Mouse (Mus musculus) heart, embryonic 15.5 days (tissue): ENCODE data around the gene Nudt19. TPM values are rescaled to one million over a fixed set of nuclear protein-coding genes. Genes with fewer than 3 reads are reported as not detected.
"Not testable (repeated sequence)": the region's sequence is repeated elsewhere in the genome, so short reads cannot be mapped to it uniquely, and the experiment has no call there.

Experiments used
- ATAC-seq: fragments of 200-750 bp; cut with Nextera tagmentation; replicated peaks from 2 replicates; pipeline ENCODE4 v1.8.0; 2017; ENCODE audit warnings: low read depth, moderate TSS enrichment; ENCODE audit not compliant: insufficient number of reproducible peaks, insufficient read depth, low FRiP score
- H3K27ac ChIP-seq: fragments of 300-500 bp; sonication (generic); 2 replicates; pipeline ENCODE4 v1.5.1; 2015; ENCODE audit warnings: mild to moderate bottlenecking, inconsistent platforms
- H3K27me3 ChIP-seq: fragments of 300-500 bp; sonication (generic); 2 replicates; pipeline ENCODE4 v1.6.1; 2015; ENCODE audit warnings: inconsistent platforms
- H3K36me3 ChIP-seq: fragments of 300-500 bp; sonication (generic); 2 replicates; pipeline ENCODE4 v1.6.1; 2015; ENCODE audit warnings: mild to moderate bottlenecking, inconsistent platforms
- H3K4me1 ChIP-seq: fragments of 300-500 bp; sonication (generic); replicated peaks from 2 replicates; pipeline ENCODE4 v1.6.1; 2015; ENCODE audit warnings: inconsistent platforms
- H3K4me2 ChIP-seq: fragments of 300-500 bp; sonication (generic); 2 replicates; pipeline ENCODE4 v1.6.1; 2015; ENCODE audit warnings: inconsistent platforms, mild to moderate bottlenecking, moderate library complexity
- H3K4me3 ChIP-seq: fragments of 300-500 bp; sonication (generic); 2 replicates; pipeline ENCODE4 v1.5.1; 2015; ENCODE audit warnings: mild to moderate bottlenecking, inconsistent platforms
- H3K9ac ChIP-seq: fragments of 300-500 bp; sonication (generic); 2 replicates; pipeline ENCODE4 v1.6.1; 2015; ENCODE audit warnings: mild to moderate bottlenecking, inconsistent platforms
- H3K9me3 ChIP-seq: fragments of 300-500 bp; sonication (generic); replicated peaks from 2 replicates; pipeline ENCODE4 v1.6.1; 2016; ENCODE audit warnings: inconsistent platforms
- WGBS: fragments of 180-500 bp; shearing (Covaris S2); methylation state at CpG from one replicate; pipeline ENCODE4 v1.1.7; 2015; ENCODE audit warnings: mixed read lengths; 5-methylcytosine and 5-hydroxymethylcytosine counted together
- polyA plus RNA-seq: library from polyadenylated mRNA; unstranded; fragments of >200 nt; fragmentation: Nextera tagmentation; extraction: Ambion mirVana; gene quantifications from 2 replicates; pipeline ENCODE4 v1.2.1, GENCODE M21; 2015

Nudt19 gene
- polyA plus RNA-seq, 1 experiment from 2014 or later: 115 TPM

- H3K4me3 ChIP-seq: peak within 1 kb of the TSS; percentile 73
- WGBS: under 1% methylated on average over 49 of the region's 49 CpGs
- peak within 1 kb of the TSS; percentile 79 for H3K9ac ChIP-seq
- H3K4me2 ChIP-seq: peak within 1 kb of the TSS; percentile 99
- H3K9me3 ChIP-seq: no peaks in the 10 kb centered on the region
- peak within 1 kb of the TSS; percentile 68 for H3K27ac ChIP-seq
- H3K4me1 ChIP-seq: peaks cover 29% of the 10 kb centered on the region
- ATAC-seq: peak; percentile 98
- H3K27me3 ChIP-seq: peaks cover 26% of the 10 kb centered on the region
- H3K36me3 ChIP-seq: no peaks in the 10 kb centered on the region
Measured at GRCm38 (mm10) chr7:35586055-35586905, 30.2 kb upstream of the Nudt19 start, which contains the start of gene Ankrd27. Gene Ankrd27 (plus strand): TSS chr7:35586244.

GRCm38 (mm10) chr7:35585191-35586054 lies 29.3 kb upstream of the Nudt19 start, which contains the start of gene Rgs9bp:
Gene Rgs9bp (minus strand): TSS chr7:35585582.
- peak; percentile 75 for ATAC-seq
- Histone ChIP-seq H3K9me3 (no peaks in the 10 kb centered on the region), H3K9ac (peak within 1 kb of the TSS; percentile 79), H3K4me2 (peak within 1 kb of the TSS; percentile 99), H3K27ac (peak within 1 kb of the TSS; percentile 68), H3K4me3 (peak within 1 kb of the TSS; percentile 73), H3K4me1 (peaks cover 29% of the 10 kb centered on the region), H3K27me3 (peaks cover 26% of the 10 kb centered on the region), H3K36me3 (no peaks in the 10 kb centered on the region)
- WGBS: under 1% methylated on average over 45 of the region's 45 CpGs

GRCm38 (mm10) chr7:35584786-35585190 lies 28.7 kb upstream of the Nudt19 start:
- Histone ChIP-seq H3K27me3 (peaks cover 26% of the 10 kb centered on the region), H3K36me3 (no peaks in the 10 kb centered on the region), H3K4me1 (peaks cover 29% of the 10 kb centered on the region), H3K27ac (no peak overlapping the region), H3K9me3 (no peaks in the 10 kb centered on the region), H3K4me3 (peak overlapping the region; percentile 73), H3K4me2 (peak overlapping the region; percentile 99), H3K9ac (peak overlapping the region; percentile 53)
- ATAC-seq: no peak
- under 1% methylated on average over 50 of the region's 50 CpGs for WGBS

GRCm38 (mm10) chr7:35584068-35584785 lies 28.1 kb upstream of the Nudt19 start:
- WGBS: 5% methylated on average over 36 of the region's 36 CpGs
- H3K9me3 ChIP-seq: no peaks in the 10 kb centered on the region
- ATAC-seq: no peak
- no peak overlapping the region for H3K27ac ChIP-seq
- H3K4me3 ChIP-seq: peak overlapping the region; percentile 73
- H3K4me2 ChIP-seq: peak overlapping the region; percentile 99
- peaks cover 29% of the 10 kb centered on the region for H3K4me1 ChIP-seq
- no peaks in the 10 kb centered on the region for H3K36me3 ChIP-seq
- peak overlapping the region; percentile 53 for H3K9ac ChIP-seq
- peaks cover 26% of the 10 kb centered on the region for H3K27me3 ChIP-seq

GRCm38 (mm10) chr7:35583476-35584025 lies 27.4 kb upstream of the Nudt19 start:
- ATAC-seq: no peak
- 0 out of 2 replicates have a peak overlapping the region, but pooled peaks have one; percentile 7 for H3K4me3 ChIP-seq
- no peak overlapping the region for H3K9ac ChIP-seq
- H3K27me3 ChIP-seq: peaks cover 26% of the 10 kb centered on the region
- H3K27ac ChIP-seq: no peak overlapping the region
- no peaks in the 10 kb centered on the region for H3K36me3 ChIP-seq
- peaks cover 29% of the 10 kb centered on the region for H3K4me1 ChIP-seq
- 15% methylated on average over 11 of the region's 11 CpGs for WGBS
- H3K9me3 ChIP-seq: no peaks in the 10 kb centered on the region
- H3K4me2 ChIP-seq: peak overlapping the region; percentile 99

- ATAC-seq: no peak
- Histone ChIP-seq H3K9ac (no peak overlapping the region), H3K9me3 (no peaks in the 10 kb centered on the region), H3K27ac (no peak overlapping the region), H3K36me3 (no peaks in the 10 kb centered on the region), H3K4me2 (no peak overlapping the region), H3K27me3 (peaks cover 26% of the 10 kb centered on the region), H3K4me3 (no peak overlapping the region), H3K4me1 (peaks cover 27% of the 10 kb centered on the region)
- 68% methylated on average over 5 of the region's 5 CpGs for WGBS
Measured at GRCm38 (mm10) chr7:35582719-35583118, 26.6 kb upstream of the Nudt19 start.

GRCm38 (mm10) chr7:35579849-35580248 lies 23.7 kb upstream of the Nudt19 start:
- no peak overlapping the region for H3K27ac ChIP-seq
- WGBS: 32% methylated on average over 4 of the region's 4 CpGs
- H3K4me1 ChIP-seq: peaks cover 14% of the 10 kb centered on the region
- no peak overlapping the region for H3K4me3 ChIP-seq
- no peaks in the 10 kb centered on the region for H3K36me3 ChIP-seq
- H3K4me2 ChIP-seq: no peak overlapping the region
- peaks cover 29% of the 10 kb centered on the region for H3K27me3 ChIP-seq
- no peak for ATAC-seq
- H3K9ac ChIP-seq: no peak overlapping the region
- H3K9me3 ChIP-seq: no peaks in the 10 kb centered on the region

GRCm38 (mm10) chr7:35570883-35571282 lies 14.8 kb upstream of the Nudt19 start:
- not testable (repeated sequence) for H3K27ac ChIP-seq, H3K36me3 ChIP-seq, H3K9me3 ChIP-seq, H3K4me3 ChIP-seq, H3K4me1 ChIP-seq, H3K4me2 ChIP-seq, ATAC-seq, H3K9ac ChIP-seq, H3K27me3 ChIP-seq
- 28% methylated on average over 6 of the region's 6 CpGs for WGBS

GRCm38 (mm10) chr7:35569724-35570123 lies 13.6 kb upstream of the Nudt19 start:
- not testable (repeated sequence) for H3K4me3 ChIP-seq, H3K4me1 ChIP-seq, H3K36me3 ChIP-seq, ATAC-seq, H3K9me3 ChIP-seq, H3K9ac ChIP-seq, H3K27me3 ChIP-seq, H3K27ac ChIP-seq, H3K4me2 ChIP-seq
- 83% methylated on average over 4 of the region's 4 CpGs for WGBS

GRCm38 (mm10) chr7:35565965-35566364 lies 9.9 kb upstream of the Nudt19 start:
- not testable (repeated sequence) for ATAC-seq, H3K27me3 ChIP-seq, H3K4me3 ChIP-seq, H3K27ac ChIP-seq, H3K9me3 ChIP-seq, H3K9ac ChIP-seq, H3K4me2 ChIP-seq, H3K36me3 ChIP-seq, H3K4me1 ChIP-seq
- WGBS: 82% methylated on average over 13 of the region's 13 CpGs
